Mouse (Mus musculus) myocyte (in vitro differentiated cells): ENCODE results near the gene Nfatc2.

Source experiments
- CEBPB ChIP-seq: IDR thresholded peaks from 2 replicates; pipeline ENCODE4 v1.6.1; 2011; ENCODE audit warnings: mild to moderate bottlenecking, moderate library complexity; ENCODE audit not compliant: poor library complexity, insufficient read depth, severe bottlenecking
- E2F4 ChIP-seq: IDR thresholded peaks from one replicate; pipeline ENCODE4 v1.6.1; 2011; ENCODE audit warnings: mild to moderate bottlenecking, control low read depth, moderate library complexity; ENCODE audit not compliant: insufficient read depth
- MYOG ChIP-seq, 3 experiments: IDR thresholded peaks; one replicate each; pipeline ENCODE4 v1.6.1; 2011; ENCODE audit warnings: control low read depth in 2 of 3, low read depth in 2 of 3, mild to moderate bottlenecking in 2 of 3; ENCODE audit not compliant: insufficient read length in 2 of 3, control insufficient read depth in 1 of 3, insufficient read depth in 1 of 3
- POLR2A ChIP-seq: IDR thresholded peaks from one replicate; pipeline ENCODE4 v1.6.1; 2011; ENCODE audit warnings: low read depth, mild to moderate bottlenecking, control low read depth, moderate library complexity; ENCODE audit not compliant: insufficient read length
- REST ChIP-seq: IDR thresholded peaks from one replicate; pipeline ENCODE4 v1.6.1; 2011; ENCODE audit warnings: mild to moderate bottlenecking, control low read depth, moderate library complexity; ENCODE audit not compliant: insufficient read depth, insufficient read length

DNA sequence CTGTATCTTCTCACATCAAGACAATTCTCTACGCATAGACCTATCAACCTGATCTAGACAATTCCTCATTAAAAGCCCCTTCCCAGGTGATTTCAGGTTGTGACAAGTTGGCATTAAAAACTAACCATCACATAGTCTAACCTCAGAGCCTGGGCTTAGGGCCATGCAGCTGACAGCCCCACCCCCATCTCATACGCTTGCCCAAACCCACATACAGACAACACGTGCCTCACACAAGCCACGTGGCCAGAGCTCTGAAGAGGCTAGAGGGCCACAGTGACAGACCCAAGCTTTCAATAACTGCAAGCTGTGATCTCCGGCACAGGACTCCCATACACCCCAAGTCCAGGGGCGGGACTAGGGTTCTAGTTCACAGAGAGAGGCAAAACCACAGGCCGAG, 80.7 kb downstream of the Nfatc2 start:
- TF ChIP-seq POLR2A (no peak), E2F4 (no peak), MYOG (IDR thresholded peaks at IDR 0.05; ENCODE audit: control insufficient read depth in 1 of 3, insufficient read depth in 1 of 3, insufficient read length in 2 of 3, low read depth in 2 of 3) (peak in 1 of 3 experiments; percentile 66), REST (no peak), CEBPB (no peak)
